Mouse (Mus musculus): Measurements from ENCODE around the gene Jmjd7. TPM values are rescaled to one million over a fixed set of nuclear protein-coding genes. Genes with fewer than 3 reads are reported as not detected.

The Jmjd7 gene
- total and polyA plus RNA-seq, 3 experiments, result 8.4 to 15.0 (median 14.6) TPM

DNA sequence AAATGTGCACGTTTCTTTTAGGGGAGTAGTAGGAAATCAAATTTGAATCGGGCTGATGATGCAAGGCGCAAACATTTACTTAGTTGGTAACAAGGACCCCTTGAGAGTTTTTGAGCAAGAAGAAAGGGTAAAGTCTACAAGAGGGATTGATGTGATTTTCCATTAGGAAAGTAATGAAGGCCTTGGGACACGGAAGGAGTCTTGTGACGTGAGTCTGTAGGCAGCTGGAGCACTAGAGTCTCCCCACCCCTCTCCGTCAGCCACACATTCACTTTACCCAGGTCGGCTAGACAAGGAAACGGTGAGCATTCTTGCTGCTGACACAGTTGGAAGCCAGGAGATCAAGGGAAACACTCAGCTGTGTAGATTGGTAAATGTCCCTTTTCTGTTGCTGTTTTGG is 41.4 kb upstream of the Jmjd7 start:
- Histone ChIP-seq H3K27ac (ENCODE audit: insufficient read depth, low read depth) (no peak overlapping the region), H3K9ac (ENCODE audit: insufficient read depth, low read depth) (no peak overlapping the region), H3K9me3 (replicated peaks; ENCODE audit: low read length) (no peaks in the 10 kb centered on the region), H3K4me2 (ENCODE audit: insufficient read depth, low read depth, poor library complexity, severe bottlenecking) (no peak overlapping the region), H3K36me3 (replicated peaks in 1 of 2; ENCODE audit: control insufficient read depth in 1 of 2, insufficient read depth in 1 of 2, low read length in 1 of 2) (peaks cover 6 to 21% of the 10 kb centered on the region in 2 experiments), H3K27me3 (replicated peaks) (no peaks in the 10 kb centered on the region), H3K4me1 (ENCODE audit: control insufficient read depth in 1 of 2, insufficient read depth in 2 of 2) (peaks cover 0 to 3% of the 10 kb centered on the region in 2 experiments; a peak in 1 of 4 replicates), H3K79me2 (replicated peaks; ENCODE audit: control insufficient read depth, extremely low read depth, insufficient read depth, poor library complexity, severe bottlenecking) (no peaks in the 10 kb centered on the region), H3K4me3 (replicated peaks in 1 of 3; ENCODE audit: low read depth in 2 of 3, low read length in 2 of 3, poor library complexity in 1 of 3) (no peak overlapping the region)
- in situ Hi-C loops (cut with MboI; ENCODE audit: low pct_ligation_motif_present, low pct_unique_long_range_greater_than_20kb, low sequenced_read_pairs), result no loop called here
- no peak for DNase-seq (ENCODE audit: extremely low read depth)
- TF ChIP-seq NELFE (IDR thresholded peaks at IDR 0.05; ENCODE audit: low read depth, low read length) (no peak), ELF1 (IDR thresholded peaks at IDR 0.05; ENCODE audit: low read depth, low read length) (no peak), MAX (IDR thresholded peaks at IDR 0.05; ENCODE audit: low read length) (no peak), EP300 (IDR thresholded peaks at IDR 0.05; ENCODE audit: low read length) (no peak), ZMIZ1 (IDR thresholded peaks at IDR 0.05; ENCODE audit: low read depth, low read length) (no peak), ETS1 (conservative IDR thresholded peaks at IDR 0.05; ENCODE audit: low read depth, low read length) (no peak), RCOR1 (conservative IDR thresholded peaks at IDR 0.05; ENCODE audit: low read depth, low read length) (no peak), GABPA (IDR thresholded peaks at IDR 0.05; ENCODE audit: insufficient replicate concordance, low read depth, low read length) (no peak), HCFC1 (IDR thresholded peaks at IDR 0.05; ENCODE audit: low read depth, low read length) (no peak), UBTF (IDR thresholded peaks at IDR 0.05; ENCODE audit: low read depth, low read length) (no peak), MEF2A (IDR thresholded peaks at IDR 0.05; ENCODE audit: borderline replicate concordance, low read depth, low read length) (no peak)
- dilution Hi-C loops (cut with MboI; ENCODE audit: extremely low pct_ligation_motif_present, extremely low pct_unique_long_range_greater_than_20kb, low sequenced_read_pairs), result no loop called here

DNA sequence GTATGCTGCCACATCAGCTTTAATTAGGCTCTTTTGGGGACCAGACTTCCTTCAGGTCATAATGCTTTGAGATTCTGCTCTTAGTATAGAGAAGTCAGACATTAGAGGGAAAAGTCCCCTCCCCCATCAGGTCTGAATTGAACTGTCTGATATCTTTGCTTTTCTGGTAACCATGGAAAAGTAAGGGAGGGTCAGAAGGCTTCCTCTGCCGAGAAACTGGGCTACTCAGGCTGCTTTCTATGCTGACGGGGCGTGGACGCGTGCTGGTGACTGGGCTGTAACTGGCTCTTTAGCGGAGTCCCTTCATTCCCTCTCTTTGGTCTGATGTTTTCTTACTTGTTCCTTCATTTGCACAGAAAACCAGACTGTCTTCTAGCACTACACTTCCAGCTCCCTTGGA is 40.9 kb upstream of the Jmjd7 start:
- no peak overlapping the region for H3K27ac ChIP-seq (ENCODE audit: insufficient read depth, low read depth)
- peaks cover 0 to 3% of the 10 kb centered on the region in 2 experiments; a peak in 1 of 4 replicates for H3K4me1 ChIP-seq (ENCODE audit: control insufficient read depth in 1 of 2, insufficient read depth in 2 of 2)
- no peak overlapping the region for H3K9ac ChIP-seq (ENCODE audit: insufficient read depth, low read depth)
- DNase-seq (ENCODE audit: extremely low read depth), result no peak
- dilution Hi-C loops (cut with MboI; ENCODE audit: extremely low pct_ligation_motif_present, extremely low pct_unique_long_range_greater_than_20kb, low sequenced_read_pairs) (no loop called here), in situ Hi-C loops (cut with MboI; ENCODE audit: low pct_ligation_motif_present, low pct_unique_long_range_greater_than_20kb, low sequenced_read_pairs) (no loop called here)
- H3K9me3 ChIP-seq (replicated peaks; ENCODE audit: low read length), result no peaks in the 10 kb centered on the region
- H3K4me3 ChIP-seq (replicated peaks in 1 of 3; ENCODE audit: low read depth in 2 of 3, low read length in 2 of 3, poor library complexity in 1 of 3), result no peak overlapping the region
- peaks cover 6 to 22% of the 10 kb centered on the region in 2 experiments for H3K36me3 ChIP-seq (replicated peaks in 1 of 2; ENCODE audit: control insufficient read depth in 1 of 2, insufficient read depth in 1 of 2, low read length in 1 of 2)
- H3K4me2 ChIP-seq (ENCODE audit: insufficient read depth, low read depth, poor library complexity, severe bottlenecking), result no peak overlapping the region
- TF ChIP-seq BHLHE40 (IDR thresholded peaks at IDR 0.05; ENCODE audit: low read depth, low read length) (no peak), KAT2A (IDR thresholded peaks at IDR 0.05; ENCODE audit: insufficient replicate concordance, low read length) (no peak), SIN3A (IDR thresholded peaks at IDR 0.05; ENCODE audit: low read length) (no peak), ZC3H11A (IDR thresholded peaks at IDR 0.05; ENCODE audit: low read depth, low read length) (no peak), USF1 (IDR thresholded peaks at IDR 0.05; ENCODE audit: low read depth, low read length) (no peak), ELF1 (IDR thresholded peaks at IDR 0.05; ENCODE audit: low read depth, low read length) (no peak)
- no peaks in the 10 kb centered on the region for H3K79me2 ChIP-seq (replicated peaks; ENCODE audit: control insufficient read depth, extremely low read depth, insufficient read depth, poor library complexity, severe bottlenecking)
- H3K27me3 ChIP-seq (replicated peaks), result no peaks in the 10 kb centered on the region
